In genomic region chr6:99784804-99785203, GRCm38 (mm10) we compare ENCODE assay signal across 31 mouse cellular contexts. TPM values are rescaled to one million over a fixed set of nuclear protein-coding genes. Genes with fewer than 3 reads are reported as not detected.
DNase-seq lines count a peak whose midpoint lies in the region; ATAC-seq and TF ChIP-seq lines count a peak whose summit lies in the region.
"Had no signal": no experiment of that assay in that cellular context is flagged by ENCODE, and none has a peak within 500 bp of the region (broad histone marks: within the 10 kb centered on the region; RNA-seq: fewer than 3 reads in every experiment).

No protein-coding gene starts in this region.

- no peaks in the 10 kb centered on the region for H3K36me3 ChIP-seq in forebrain, postnatal 0 days (ENCODE audit: insufficient read depth)
- H3K36me3 ChIP-seq: heart, embryonic 10.5 days; heart, embryonic 15.5 days; hindbrain, embryonic 13.5 days; kidney, embryonic 15.5 days; limb, embryonic 13.5 days had no signal

- peak; percentile 7 for DNase-seq in heart, adult 8-10 months (ENCODE audit: low spot score)
- DNase-seq in heart, postnatal 10 days, result no peak
- no peak for DNase-seq in forebrain, postnatal 0 days
- peak; percentile 15 for DNase-seq in skeletal muscle tissue, adult 2 months (ENCODE audit: low read depth, low spot score)
- no peak for DNase-seq in thymus, postnatal 0 days (ENCODE audit: low spot score)
- DNase-seq in c-Kit-positive CD71-positive TER-119-positive erythroid progenitor cells, embryonic 14.5 days (ENCODE audit: low spot score), result no peak
- DNase-seq: adrenal gland, adult 2 months; adrenal gland, postnatal 36 days; cerebellum, adult 11-12 months; cerebellum, postnatal 10 days; gastrocnemius, adult 2 months; gastrocnemius, postnatal 36 days; heart, postnatal 4 days; kidney, adult 18-20 months; kidney, postnatal 25 days; right cerebral cortex, postnatal 25 days; spleen, adult 18-20 months had no signal

- no peak for TF ChIP-seq CTCF in forebrain, postnatal 0 days (IDR thresholded peaks at IDR 0.05; ENCODE audit: low read depth)

- H3K27ac ChIP-seq in forebrain, postnatal 0 days (ENCODE audit: low read depth, low read length), result peak overlapping the region; percentile 54; the same call in 1 of the 2 replicates
- H3K27ac ChIP-seq: gastrocnemius, adult 2 months; heart, embryonic 10.5 days; heart, embryonic 15.5 days; hindbrain, embryonic 13.5 days; kidney, embryonic 15.5 days; left cerebral cortex, adult 2 months; limb, embryonic 13.5 days had no signal

- no peak overlapping the region for H3K4me2 ChIP-seq in forebrain, postnatal 0 days (ENCODE audit: low read depth)
- H3K4me2 ChIP-seq: heart, embryonic 15.5 days; hindbrain, embryonic 13.5 days; kidney, embryonic 15.5 days; limb, embryonic 13.5 days; liver, embryonic 11.5 days had no signal

- no peak overlapping the region for H3K9ac ChIP-seq in forebrain, postnatal 0 days
- H3K9ac ChIP-seq: heart, embryonic 15.5 days; hindbrain, embryonic 13.5 days; kidney, embryonic 15.5 days; limb, embryonic 13.5 days had no signal

- no peaks in the 10 kb centered on the region for H3K27me3 ChIP-seq in forebrain, postnatal 0 days (ENCODE audit: insufficient read depth, low read length)
- H3K27me3 ChIP-seq: CH12.LX; heart, embryonic 15.5 days; kidney, embryonic 15.5 days had no signal

- 80% methylated on average over 3 of the region's 3 CpGs for WGBS in forebrain, postnatal 0 days

- intact Hi-C loops in heart, postnatal 10 days (cut with DNase I), result loop anchor here (5.0 kb wide), 1 partner anchor 118 kb away; the partner anchor contains the start of genes Eif4e3 and Gm20696

- H3K9me3 ChIP-seq in forebrain, postnatal 0 days (ENCODE audit: low read length), result no peaks in the 10 kb centered on the region
- H3K9me3 ChIP-seq: heart, embryonic 10.5 days; heart, embryonic 15.5 days; hindbrain, embryonic 13.5 days; kidney, embryonic 15.5 days; limb, embryonic 13.5 days had no signal

- ATAC-seq in common myeloid progenitor, adult 5-6 weeks (replicated peaks; ENCODE audit: low read depth, poor library complexity, severe bottlenecking), result peak; percentile 7; the same call in 1 of the 2 replicates
- peak; percentile 20; the same call in 1 of the 2 replicates for ATAC-seq in forebrain, postnatal 0 days
- ATAC-seq: inflammation-experienced regulatory T-cells, adult 6 months had no signal

- H3K4me3 ChIP-seq in forebrain, postnatal 0 days (ENCODE audit: low read depth, low read length), result no peak overlapping the region
- H3K4me3 ChIP-seq: erythroblast, embryonic 14.5 days; gastrocnemius, adult 2 months; heart, embryonic 10.5 days; heart, embryonic 15.5 days; hindbrain, embryonic 13.5 days; kidney, embryonic 15.5 days; left cerebral cortex, adult 2 months; limb, embryonic 13.5 days had no signal

- 0 out of 2 replicates have a peak, but pooled peaks cover 8% of the 10 kb centered on the region for H3K4me1 ChIP-seq in forebrain, postnatal 0 days (ENCODE audit: insufficient read depth)
- H3K4me1 ChIP-seq: heart, embryonic 15.5 days; hindbrain, embryonic 13.5 days; kidney, embryonic 15.5 days; limb, embryonic 13.5 days had no signal

RNA-seq across cellular contexts. Expression of gene Prok2, which starts 58.6 kb away (rescaled TPM):
- total RNA-seq in heart, adult 8-10 months (2022), result not detected
- total RNA-seq in heart, postnatal 10 days (2021), result not detected
- not detected in 2 replicates for total RNA-seq in common myeloid progenitor, adult 5-6 weeks (2017)
- 1.00 and 1.5 TPM in 2 replicates for total RNA-seq in forebrain, postnatal 0 days (2014; rRNA removed)
- 3.8 and 4.9 TPM in 2 replicates for polyA plus RNA-seq in forebrain, postnatal 0 days (2015; fragmentation: Nextera tagmentation; extraction: Ambion mirVana)
- 0.18 and 0.28 TPM in 2 replicates for polyA plus RNA-seq in thymus, postnatal 0 days (2015; fragmentation: Nextera tagmentation; extraction: Ambion mirVana)
- total RNA-seq: adrenal gland, adult 2 months; adrenal gland, postnatal 36 days; CH12.LX; ES-E14; gastrocnemius, adult 2 months; gastrocnemius, postnatal 36 days; heart, postnatal 4 days had no signal
- polyA plus RNA-seq: activated CD4-positive, CD25-positive, alpha-beta regulatory T cell, adult 4 months; adrenal gland, adult 2 months; erythroblast, embryonic 14.5 days; inflammation-experienced regulatory T-cells, adult 6 months; kidney, embryonic 15.5 days; liver, embryonic 11.5 days; neural tube, embryonic 11.5 days had no signal

Comparison
In these comparisons a context has a peak if more than half of its experiments do, and no peak if none do; other contexts are left out.
1. DNase-seq: peak in heart, adult 8-10 months (single experiment) and skeletal muscle tissue, adult 2 months (single experiment); none in heart, postnatal 10 days (0 of 2), forebrain, postnatal 0 days (single experiment), thymus, postnatal 0 days (single experiment) and c-Kit-positive CD71-positive TER-119-positive erythroid progenitor cells, embryonic 14.5 days (single experiment).